Mouse (Mus musculus) stomach, postnatal 0 days (tissue): ENCODE measurements around the gene Zfp39.

ENCODE experiments used
- CTCF ChIP-seq: IDR thresholded peaks from 2 replicates; pipeline ENCODE4 v1.5.1; 2016; ENCODE audit warnings: antibody characterized with exemption, low read depth, mild to moderate bottlenecking, moderate library complexity
- EP300 ChIP-seq: optimal IDR thresholded peaks from 2 replicates; pipeline ENCODE3; 2016; ENCODE audit warnings: antibody characterized with exemption

DNA sequence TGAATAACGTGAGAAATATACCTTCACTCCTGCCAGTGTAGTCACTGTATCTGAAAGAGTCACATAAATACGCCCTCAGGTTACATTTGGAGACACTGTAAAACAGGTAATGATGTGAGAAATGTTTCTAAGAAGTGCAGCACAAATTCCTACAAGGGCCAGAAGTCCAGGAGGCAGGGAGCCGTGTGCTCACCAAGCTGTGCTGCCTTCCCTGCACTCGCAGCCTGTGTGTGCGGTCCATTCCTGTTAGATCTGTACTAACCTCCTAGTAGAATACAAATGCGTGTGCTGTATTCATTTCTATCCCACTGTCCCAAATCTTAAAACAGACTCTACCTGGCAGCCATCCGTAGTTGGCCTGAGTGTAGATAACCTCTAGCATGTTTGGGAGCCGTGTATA lies 43.3 kb downstream of the Zfp39 start:
- TF ChIP-seq CTCF (no peak), EP300 (no peak)
